Mouse (Mus musculus) liver, adult 2 months (tissue): ENCODE data around the gene Zbtb7a.

Experiments
- CTCF ChIP-seq: fragments of 200-500 bp; IDR thresholded peaks from 2 replicates; pipeline ENCODE4 v1.5.1; 2011; ENCODE audit warnings: low read depth, low read length, control low read depth
- POLR2A ChIP-seq: fragments of 200-500 bp; IDR thresholded peaks from 2 replicates; pipeline ENCODE4 v1.6.1; 2011; ENCODE audit warnings: low read length, control low read depth; ENCODE audit not compliant: insufficient read depth; ENCODE audit errors: extremely low read depth

GRCm38 (mm10) chr10:81180946-81181345 is 45.9 kb downstream of the Zbtb7a start:
- TF ChIP-seq CTCF (no peak), POLR2A (no peak)
